Mouse (Mus musculus): Measurements from ENCODE around the gene Jpt1.
"Not testable (repeated sequence)": the region's sequence is repeated elsewhere in the genome, so short reads cannot be mapped to it uniquely, and the experiment has no call there.

Gene Jpt1

GRCm38 (mm10) chr11:115475758-115476237, 38.4 kb downstream of the Jpt1 start:
- no peak for DNase-seq (ENCODE audit: low spot score in 2 of 2)

- DNase-seq (ENCODE audit: low spot score in 2 of 2) = peak; percentile 91 to 93
Measured at GRCm38 (mm10) chr11:115475025-115475757, 39.0 kb downstream of the Jpt1 start, which contains the start of gene Armc7. Gene Armc7, plus strand, starts transcription at chr11:115475667.

- DNase-seq (ENCODE audit: low spot score in 2 of 2) = peak; percentile 82 to 89
Measured at GRCm38 (mm10) chr11:115473626-115474275, 40.4 kb downstream of the Jpt1 start.

- no peak for DNase-seq (ENCODE audit: low spot score in 2 of 2)
Measured at GRCm38 (mm10) chr11:115472183-115472582, 42.0 kb downstream of the Jpt1 start.

GRCm38 (mm10) chr11:115467217-115467618, 47.0 kb downstream of the Jpt1 start:
- no peak for DNase-seq (ENCODE audit: low spot score in 2 of 2)

- no peak for DNase-seq (ENCODE audit: low spot score in 2 of 2)
Measured at GRCm38 (mm10) chr11:115464851-115465250, 49.3 kb downstream of the Jpt1 start.

- no peak for DNase-seq (ENCODE audit: low spot score in 2 of 2)
Measured at GRCm38 (mm10) chr11:115463397-115463796, 50.8 kb downstream of the Jpt1 start.

GRCm38 (mm10) chr11:115462243-115462891, 51.8 kb downstream of the Jpt1 start, which contains the start of gene Slc16a5:
Gene Slc16a5, plus strand, starts transcription at chr11:115462474.
- DNase-seq (ENCODE audit: low spot score in 2 of 2) = no peak

GRCm38 (mm10) chr11:115461846-115462242, 52.3 kb downstream of the Jpt1 start:
- DNase-seq (ENCODE audit: low spot score in 2 of 2) = no peak

GRCm38 (mm10) chr11:115460976-115461375, 53.2 kb downstream of the Jpt1 start:
- DNase-seq (ENCODE audit: low spot score in 2 of 2) = no peak

GRCm38 (mm10) chr11:115457405-115457804, 56.8 kb downstream of the Jpt1 start:
- DNase-seq (ENCODE audit: low spot score in 2 of 2) = no peak

GRCm38 (mm10) chr11:115456182-115456581, 58.0 kb downstream of the Jpt1 start:
- DNase-seq (ENCODE audit: low spot score in 2 of 2) = no peak

- DNase-seq (ENCODE audit: low spot score in 2 of 2) = no peak
Measured at GRCm38 (mm10) chr11:115455619-115456018, 58.6 kb downstream of the Jpt1 start.

GRCm38 (mm10) chr11:115454822-115455221, 59.4 kb downstream of the Jpt1 start:
- not testable (repeated sequence) for DNase-seq (ENCODE audit: low spot score in 2 of 2)

- no peak for DNase-seq (ENCODE audit: low spot score in 2 of 2)
Measured at GRCm38 (mm10) chr11:115453306-115453705, 60.9 kb downstream of the Jpt1 start.

- DNase-seq (ENCODE audit: low spot score in 2 of 2) = no peak
Measured at GRCm38 (mm10) chr11:115452281-115452860, 61.8 kb downstream of the Jpt1 start.

- peak; percentile 31 to 50 for DNase-seq (ENCODE audit: low spot score in 2 of 2)
Measured at GRCm38 (mm10) chr11:115451781-115452241, 62.4 kb downstream of the Jpt1 start.

- DNase-seq (ENCODE audit: low spot score in 2 of 2) = no peak
Measured at GRCm38 (mm10) chr11:115450176-115450575, 64.0 kb downstream of the Jpt1 start.

GRCm38 (mm10) chr11:115448998-115449397, 65.2 kb downstream of the Jpt1 start:
- no peak for DNase-seq (ENCODE audit: low spot score in 2 of 2)

GRCm38 (mm10) chr11:115448075-115448474, 66.1 kb downstream of the Jpt1 start:
- no peak for DNase-seq (ENCODE audit: low spot score in 2 of 2)

Data from spleen, postnatal 36 days (tissue).